Mouse (Mus musculus): ENCODE measurements around the gene Cep170b. TPM values are rescaled to one million over a fixed set of nuclear protein-coding genes. Genes with fewer than 3 reads are reported as not detected.
A peak's percentile ranks its signal among the peaks of the same experiment; 100 is the strongest.

Cep170b gene
- total RNA-seq, 2 experiments from 2014 or later, result 183 to 185 TPM

- intact Hi-C loops (cut with DNase I), result no loop called here
- no peak for DNase-seq
Measured at GRCm38 (mm10) chr12:112700522-112700921, 19.7 kb upstream of the Cep170b start.

- intact Hi-C loops (cut with DNase I), result no loop called here
- DNase-seq, result no peak
Measured at GRCm38 (mm10) chr12:112702374-112703320, 17.6 kb upstream of the Cep170b start.

GRCm38 (mm10) chr12:112706704-112707572 lies 13.3 kb upstream of the Cep170b start:
- intact Hi-C loops (cut with DNase I), result loop anchor here (5.0 kb wide), 1 partner anchor 45 kb away; no protein-coding TSS in a partner anchor

GRCm38 (mm10) chr12:112707573-112707869 lies 12.7 kb upstream of the Cep170b start:
- DNase-seq, result no peak
- intact Hi-C loops (cut with DNase I), result loop anchor here (5.0 kb wide), 1 partner anchor 45 kb away; no protein-coding TSS in a partner anchor

More at GRCm38 (mm10) chr12:112706704-112707572, 13.3 kb upstream of the Cep170b start:
- peak; percentile 90 for DNase-seq

GRCm38 (mm10) chr12:112713984-112714383 lies 6.3 kb upstream of the Cep170b start:
- DNase-seq, result no peak
- intact Hi-C loops (cut with DNase I), result no loop called here

- DNase-seq, result peak; percentile 66
- intact Hi-C loops (cut with DNase I), result no loop called here
Measured at GRCm38 (mm10) chr12:112717140-112717539, 3.1 kb upstream of the Cep170b start.

GRCm38 (mm10) chr12:112718995-112719394 lies 1.3 kb upstream of the Cep170b start:
- DNase-seq, result no peak
- intact Hi-C loops (cut with DNase I), result no loop called here

- intact Hi-C loops (cut with DNase I), result no loop called here
- no peak for DNase-seq
Measured at GRCm38 (mm10) chr12:112720890-112721423, 702 bp downstream of the Cep170b start.

GRCm38 (mm10) chr12:112721424-112722239 lies 1.4 kb downstream of the Cep170b start:
- intact Hi-C loops (cut with DNase I), result no loop called here
- no peak for DNase-seq

- no peak for DNase-seq
- intact Hi-C loops (cut with DNase I), result no loop called here
Measured at GRCm38 (mm10) chr12:112722240-112723027, 2.2 kb downstream of the Cep170b start.

- intact Hi-C loops (cut with DNase I), result no loop called here
- no peak for DNase-seq
Measured at GRCm38 (mm10) chr12:112723028-112723330, 2.7 kb downstream of the Cep170b start.

- intact Hi-C loops (cut with DNase I), result no loop called here
- DNase-seq, result no peak
Measured at GRCm38 (mm10) chr12:112723445-112723844, 3.2 kb downstream of the Cep170b start.

GRCm38 (mm10) chr12:112724077-112724805 lies 4.0 kb downstream of the Cep170b start:
- DNase-seq, result peak; percentile 85
- intact Hi-C loops (cut with DNase I), result no loop called here

GRCm38 (mm10) chr12:112727801-112728200 lies 7.5 kb downstream of the Cep170b start:
- intact Hi-C loops (cut with DNase I), result no loop called here
- no peak for DNase-seq

- no peak for DNase-seq
- intact Hi-C loops (cut with DNase I), result no loop called here
Measured at GRCm38 (mm10) chr12:112730808-112731207, 10.6 kb downstream of the Cep170b start.

GRCm38 (mm10) chr12:112732591-112732990 lies 12.3 kb downstream of the Cep170b start:
- DNase-seq, result no peak
- intact Hi-C loops (cut with DNase I), result no loop called here

GRCm38 (mm10) chr12:112734108-112734820 lies 14.0 kb downstream of the Cep170b start:
- intact Hi-C loops (cut with DNase I), result no loop called here
- peak; percentile 8 for DNase-seq

All from left cerebral cortex, postnatal 4 days (tissue).